Mouse (Mus musculus): ENCODE measurements around the gene Kctd15.

The Kctd15 gene

GRCm38 (mm10) chr7:34620411-34620810 is 36.1 kb downstream of the Kctd15 start:
- DNase-seq (ENCODE audit: low spot score): no peak

GRCm38 (mm10) chr7:34618141-34618890 is 38.2 kb downstream of the Kctd15 start:
- no peak for DNase-seq (ENCODE audit: low spot score)

GRCm38 (mm10) chr7:34616275-34616674 is 40.3 kb downstream of the Kctd15 start:
- DNase-seq (ENCODE audit: low spot score): no peak

GRCm38 (mm10) chr7:34610445-34610844 is 46.1 kb downstream of the Kctd15 start:
- no peak for DNase-seq (ENCODE audit: low spot score)

- DNase-seq (ENCODE audit: low spot score): no peak
Measured at GRCm38 (mm10) chr7:34607334-34607970, 49.1 kb downstream of the Kctd15 start.

- no peak for DNase-seq (ENCODE audit: low spot score)
Measured at GRCm38 (mm10) chr7:34606729-34607128, 49.8 kb downstream of the Kctd15 start.

- DNase-seq (ENCODE audit: low spot score): no peak
Measured at GRCm38 (mm10) chr7:34606051-34606450, 50.5 kb downstream of the Kctd15 start.

- no peak for DNase-seq (ENCODE audit: low spot score)
Measured at GRCm38 (mm10) chr7:34598576-34598975, 58.0 kb downstream of the Kctd15 start.

- no peak for DNase-seq (ENCODE audit: low spot score)
Measured at GRCm38 (mm10) chr7:34597986-34598385, 58.5 kb downstream of the Kctd15 start.

- no peak for DNase-seq (ENCODE audit: low spot score)
Measured at GRCm38 (mm10) chr7:34596531-34597235, 59.8 kb downstream of the Kctd15 start.

- no peak for DNase-seq (ENCODE audit: low spot score)
Measured at GRCm38 (mm10) chr7:34595307-34595565, 61.3 kb downstream of the Kctd15 start.

GRCm38 (mm10) chr7:34594501-34595306 is 61.8 kb downstream of the Kctd15 start:
- DNase-seq (ENCODE audit: low spot score): peak; percentile 25

- DNase-seq (ENCODE audit: low spot score): no peak
Measured at GRCm38 (mm10) chr7:34590711-34591110, 65.8 kb downstream of the Kctd15 start.
